Mouse (Mus musculus) left cerebral cortex, adult 8-10 months (tissue): ENCODE results near the gene Elf2. TPM values are rescaled to one million over a fixed set of nuclear protein-coding genes. Genes with fewer than 3 reads are reported as not detected.
A peak's percentile ranks its signal among the peaks of the same experiment; 100 is the strongest.

Experiments
- DNase-seq, 2 experiments: peaks; one replicate each; pipeline ENCODE4 v3.0.0; 2022; ENCODE audit warnings: low spot score in 2 of 2
- total RNA-seq, 4 experiments: library from RNA; stranded (reverse); gene quantifications; 2 replicates each; pipeline ENCODE4 v1.2.4; 2022

Gene Elf2
- total RNA-seq, 4 experiments from 2014 or later, result 57.8 to 67.7 (median 60.8) TPM

DNA sequence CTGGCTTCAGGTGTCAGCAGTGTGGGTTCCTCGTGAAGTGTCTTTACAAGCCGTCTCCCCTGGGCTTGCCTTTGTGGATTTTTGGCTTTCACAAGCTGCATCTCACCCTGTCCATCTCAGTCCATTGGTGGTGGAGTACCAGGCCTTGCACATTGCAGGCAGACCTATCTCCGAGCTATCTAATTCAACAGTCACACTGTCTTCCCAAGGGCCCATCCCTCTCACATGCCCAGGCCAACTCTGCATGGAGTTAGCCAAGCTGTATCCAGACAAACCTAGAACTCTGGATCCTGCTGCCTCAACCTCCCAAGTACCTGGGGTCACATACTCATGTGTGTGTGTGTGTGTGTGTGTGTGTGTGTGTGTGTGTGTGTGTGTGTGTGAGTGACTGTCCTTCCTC is 100.9 kb downstream of the Elf2 start:
- no peak for DNase-seq

DNA sequence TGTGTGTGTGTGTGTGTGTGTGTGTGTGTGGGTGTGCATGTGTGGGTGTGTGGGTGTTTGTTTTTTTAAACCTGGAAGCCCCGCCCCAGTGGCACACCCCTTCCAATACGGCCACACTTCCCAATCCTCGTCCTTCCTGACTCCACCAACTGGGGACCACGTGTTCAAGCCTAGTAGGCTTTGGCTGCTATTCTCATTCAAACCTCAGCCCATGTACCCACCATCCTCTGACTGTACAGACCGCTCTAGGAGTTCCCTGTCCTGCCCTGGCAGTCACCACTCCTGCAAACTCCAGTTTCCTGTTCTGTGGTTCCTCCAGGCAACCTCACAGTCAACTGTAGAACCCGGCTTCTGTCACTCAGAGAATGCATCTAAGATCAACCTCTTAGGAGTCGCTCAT is 101.9 kb downstream of the Elf2 start:
- DNase-seq, result no peak

DNA sequence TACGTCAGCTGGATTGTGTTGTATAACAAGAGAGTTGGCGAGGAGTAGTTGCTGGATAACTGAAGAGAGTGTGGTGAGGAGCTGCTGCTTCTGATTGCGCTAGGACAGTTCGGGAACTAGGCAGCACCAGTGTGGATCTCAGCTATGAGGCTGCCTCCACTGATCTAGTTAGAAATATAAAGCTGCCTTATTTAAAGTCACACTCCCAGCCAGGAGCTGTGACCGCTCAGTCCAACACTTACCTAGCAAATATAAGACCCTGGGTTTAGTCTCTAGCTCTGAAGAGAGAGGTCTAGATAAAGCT is 105.8 kb downstream of the Elf2 start:
- no peak for DNase-seq

DNA sequence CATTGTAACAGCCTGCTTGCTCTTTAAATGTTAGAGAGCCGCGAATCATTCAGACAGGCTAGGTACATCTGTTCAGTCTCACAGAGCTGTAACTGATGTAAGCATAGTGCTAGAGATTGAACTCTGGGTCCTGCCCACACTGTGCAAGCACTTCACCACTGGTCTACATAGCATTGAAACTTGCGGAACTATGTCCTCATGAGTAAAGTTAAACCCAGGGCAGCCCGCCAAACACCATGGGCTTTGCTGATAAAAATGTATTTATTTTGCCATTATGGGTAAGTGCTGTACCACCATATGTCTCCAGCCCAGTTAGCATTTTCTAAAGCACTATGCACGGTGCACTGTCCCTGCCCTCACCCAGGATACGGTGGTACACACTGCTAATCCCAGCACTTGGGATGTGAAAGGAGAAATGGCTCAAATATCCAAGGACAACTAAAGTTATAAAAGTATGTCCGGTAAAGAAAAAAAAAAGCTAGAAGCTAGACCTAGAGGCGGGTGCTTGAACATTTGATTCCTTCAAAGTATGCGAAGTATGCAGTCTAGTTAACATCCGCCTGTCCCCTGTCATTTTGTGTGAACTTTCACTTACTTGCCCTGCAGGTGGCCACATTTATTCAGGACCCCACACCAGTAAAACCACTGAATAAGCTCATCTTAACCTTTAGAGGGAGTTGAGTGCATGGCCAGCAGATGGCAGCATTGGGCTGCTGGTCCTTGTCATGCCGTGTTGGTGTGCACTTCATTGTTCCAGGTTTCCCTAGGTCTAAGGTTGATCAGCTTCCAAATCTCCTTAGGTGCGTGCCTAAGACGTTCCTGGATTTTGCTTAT is 106.3 kb downstream of the Elf2 start:
- peak in 1 of 2 experiments; percentile 55 for DNase-seq

DNA sequence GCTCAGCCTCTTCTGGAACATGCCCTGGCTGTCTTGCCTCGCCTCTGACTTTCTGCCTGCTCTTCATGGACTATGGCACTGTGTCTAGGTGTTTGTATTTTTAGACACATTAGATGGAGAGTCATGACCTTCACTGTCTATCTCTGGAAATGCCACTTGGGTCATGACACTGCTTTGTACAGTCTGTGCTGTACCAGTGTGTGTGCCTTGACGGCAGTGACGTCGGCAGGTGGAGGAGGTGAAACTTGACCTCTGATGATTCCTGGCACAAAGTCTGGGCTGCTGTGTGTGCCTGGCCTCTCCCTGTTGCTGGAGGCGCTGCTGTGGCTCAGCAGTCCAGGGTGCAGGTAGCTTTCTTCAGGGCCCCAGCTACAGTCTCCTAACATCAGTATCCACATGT is 107.0 kb downstream of the Elf2 start:
- no peak for DNase-seq

DNA sequence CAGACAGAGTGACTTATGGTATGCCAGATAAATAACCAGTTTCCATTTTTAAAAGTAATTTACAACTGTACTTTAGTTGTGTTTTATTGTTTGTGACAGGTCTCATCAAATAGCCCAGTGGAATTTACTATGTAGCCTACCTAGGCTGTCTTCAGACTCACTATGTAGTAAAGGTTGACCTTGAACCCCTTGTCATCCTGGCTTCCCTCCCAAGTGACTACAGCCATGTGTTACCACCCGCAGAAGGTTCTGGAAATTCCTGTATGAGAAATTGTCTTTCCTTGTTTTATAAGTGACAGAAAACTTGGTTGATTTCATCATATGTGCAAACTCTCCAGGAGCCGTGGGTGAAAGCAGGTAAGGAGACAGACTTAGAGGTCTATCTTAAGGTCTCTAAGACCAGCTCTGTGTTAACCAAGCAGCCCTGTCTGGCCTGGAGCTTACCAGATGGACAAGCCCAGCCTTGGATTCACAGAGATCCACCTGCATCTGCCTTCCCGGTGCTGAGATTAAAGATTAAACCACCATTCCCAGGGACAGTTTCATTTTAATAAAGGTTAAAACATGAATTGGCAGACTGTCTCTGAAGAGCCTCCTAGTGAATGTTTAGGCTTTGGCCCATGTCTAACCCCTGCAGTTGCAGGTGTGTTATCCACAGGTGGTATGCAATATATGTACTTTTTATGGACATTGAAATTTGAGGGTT is 108.1 kb downstream of the Elf2 start:
- no peak for DNase-seq

DNA sequence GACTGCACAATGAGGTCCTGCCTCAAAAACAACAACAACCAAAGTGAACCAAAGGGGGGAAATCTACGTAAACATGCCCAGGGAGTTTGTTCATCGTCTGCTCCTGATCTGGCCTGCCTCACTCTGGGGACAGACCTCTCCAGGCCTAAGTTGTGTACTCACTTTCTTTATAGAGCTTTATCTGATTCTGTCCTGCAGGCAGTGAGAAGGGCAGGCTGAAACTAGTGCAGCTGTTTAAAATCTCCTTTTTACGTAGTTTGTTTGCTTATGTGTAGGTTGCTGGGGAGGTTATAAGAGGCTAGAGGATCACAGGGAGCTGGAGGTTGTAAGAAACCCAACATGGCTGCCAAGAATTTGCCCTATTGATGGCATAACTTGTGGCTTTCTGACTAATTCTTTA is 109.0 kb downstream of the Elf2 start:
- no peak for DNase-seq

DNA sequence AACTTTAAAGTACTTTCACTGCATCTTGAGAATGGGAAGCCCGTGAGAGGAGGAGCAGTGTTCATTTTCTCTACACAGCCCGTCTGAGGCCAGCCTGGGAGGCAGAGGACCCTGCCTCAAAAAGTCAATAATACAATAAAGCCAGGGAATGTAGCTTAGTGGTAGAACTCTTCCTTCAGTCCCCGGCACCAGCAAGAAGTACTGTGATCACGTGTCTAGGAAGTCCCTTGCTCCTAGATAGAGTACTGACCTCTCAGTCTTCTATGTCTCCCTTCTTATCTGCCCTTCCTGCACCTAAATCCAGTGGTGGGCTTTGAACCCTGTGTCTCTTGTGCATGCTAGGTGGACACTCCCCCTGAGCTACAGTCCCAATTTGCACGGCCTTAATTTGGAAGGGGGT is 109.6 kb downstream of the Elf2 start:
- DNase-seq, result no peak

DNA sequence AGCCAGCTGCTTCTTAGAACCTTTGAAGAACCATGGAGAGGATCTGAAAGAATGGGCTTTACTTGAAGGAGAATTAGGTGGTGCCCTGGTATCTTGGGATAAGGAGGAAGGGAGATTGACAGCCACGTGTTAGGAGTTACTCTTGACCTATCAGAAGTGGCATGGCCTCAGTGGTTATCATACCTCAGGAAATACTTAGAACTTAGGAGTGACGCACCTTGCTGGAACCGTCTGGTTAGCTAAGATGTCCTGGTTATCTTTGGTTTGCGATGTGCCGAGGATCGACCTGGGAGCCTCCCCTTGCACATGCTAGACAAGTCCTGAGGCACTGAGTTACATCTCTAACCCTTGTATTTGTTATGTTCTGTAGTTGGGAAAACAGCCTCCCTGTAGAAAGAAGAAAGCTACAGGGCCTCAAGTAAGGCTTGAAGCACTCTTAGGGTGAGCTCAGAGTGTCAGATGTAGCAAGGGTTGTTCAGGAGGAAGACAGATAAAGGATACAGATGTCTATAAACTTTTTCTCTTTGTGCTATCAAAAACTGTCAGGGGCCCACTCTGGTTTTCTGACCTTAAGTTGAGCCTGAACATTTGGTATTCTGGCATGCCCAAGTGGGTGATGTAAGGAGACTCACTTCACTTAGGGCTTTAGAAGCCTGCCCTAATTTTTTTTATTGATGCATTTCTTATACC is 110.2 kb downstream of the Elf2 start:
- DNase-seq, result no peak

DNA sequence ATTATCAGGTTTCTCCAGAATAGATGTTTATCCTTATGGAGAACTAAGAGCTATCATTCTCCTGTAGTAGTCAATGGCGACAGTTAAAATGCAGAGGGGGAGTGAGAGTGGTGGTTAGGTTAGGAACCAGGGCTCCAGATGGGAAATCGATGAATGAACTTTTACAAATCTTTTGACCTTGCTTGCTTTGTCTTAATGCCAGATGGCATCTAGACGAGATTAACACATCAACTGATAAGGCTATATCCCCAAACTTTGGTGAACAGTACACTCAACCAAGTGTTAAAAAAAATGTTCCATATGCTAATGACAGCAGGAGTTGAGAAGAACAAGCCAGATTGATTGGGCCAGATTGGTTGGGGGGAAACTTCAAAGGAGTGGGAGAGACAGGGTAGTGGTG is 111.2 kb downstream of the Elf2 start:
- no peak for DNase-seq

DNA sequence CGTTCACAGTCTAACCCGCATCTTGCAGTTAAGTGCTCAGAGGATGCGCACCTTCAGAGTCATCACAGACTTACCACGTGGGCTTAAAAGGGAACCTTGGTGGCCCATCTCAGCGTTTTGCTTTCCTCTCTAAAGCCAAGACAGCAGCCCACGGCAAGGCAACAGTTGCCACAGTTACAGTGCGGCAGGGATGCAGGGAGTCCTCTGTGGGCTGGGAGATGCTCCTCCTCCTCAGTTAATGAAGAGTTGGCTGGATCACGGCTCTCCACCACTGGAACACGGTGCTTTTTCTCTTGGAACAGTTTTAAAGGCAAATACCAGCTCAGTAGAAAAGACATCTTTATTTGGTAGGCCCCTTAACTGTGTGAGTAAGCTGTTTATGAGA is 111.7 kb downstream of the Elf2 start:
- peak; percentile 32 to 68 for DNase-seq

DNA sequence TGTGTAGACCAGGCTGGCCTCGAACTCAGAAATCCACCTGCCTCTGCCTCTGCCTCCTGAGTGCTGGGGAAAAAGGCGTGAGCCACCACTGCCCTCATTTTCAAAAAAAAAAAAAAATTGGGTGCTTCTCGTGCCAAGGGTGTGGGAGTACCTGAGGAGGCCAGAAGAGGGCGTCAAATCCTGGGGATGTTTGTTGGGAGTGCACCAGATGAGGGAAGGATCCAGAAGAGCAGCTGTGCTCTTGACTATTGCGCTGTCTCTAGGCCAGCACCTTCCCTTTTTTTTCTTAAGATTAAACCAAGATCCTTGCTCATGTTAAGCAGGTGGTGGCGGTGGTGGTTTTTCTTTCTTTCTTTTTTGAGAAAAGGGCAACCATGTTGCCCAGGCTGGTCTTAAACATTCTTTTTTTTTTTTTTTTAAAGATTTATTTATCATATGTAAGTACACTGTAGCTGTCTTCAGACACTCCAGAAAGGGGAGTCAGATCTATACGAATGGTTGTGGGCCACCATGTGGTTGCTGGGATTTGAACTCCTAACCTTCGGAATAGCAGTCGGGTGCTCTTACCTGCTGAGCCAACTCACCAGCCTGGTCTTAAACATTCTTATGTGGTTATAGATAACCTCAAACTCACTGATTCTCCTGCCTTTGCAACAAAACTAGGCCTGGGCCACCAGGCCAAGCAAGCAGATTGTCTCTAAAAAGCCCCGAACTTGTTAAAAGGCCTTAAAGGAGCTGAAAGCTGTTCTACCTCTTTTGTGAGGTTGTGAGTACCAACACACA is 112.2 kb downstream of the Elf2 start:
- DNase-seq, result no peak

DNA sequence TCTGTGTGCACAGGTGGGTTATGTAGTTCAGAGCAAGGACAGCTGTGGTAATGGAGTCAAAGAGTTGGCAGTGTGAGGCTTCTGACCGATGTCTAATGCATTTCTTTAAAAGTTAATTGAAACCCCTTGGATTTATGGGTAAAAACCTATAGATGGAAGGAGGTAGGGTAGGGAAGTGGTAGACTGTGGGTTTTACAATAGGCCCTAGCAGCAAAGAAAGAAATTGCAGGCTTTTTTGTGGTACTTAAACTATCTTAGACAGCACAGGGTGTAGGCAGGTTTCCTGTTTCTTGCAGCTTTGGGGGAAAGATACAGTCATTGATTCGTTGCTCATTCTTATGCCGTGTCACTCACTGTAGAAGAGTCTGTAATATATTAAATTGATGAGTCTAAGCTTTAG is 113.9 kb downstream of the Elf2 start:
- no peak for DNase-seq

DNA sequence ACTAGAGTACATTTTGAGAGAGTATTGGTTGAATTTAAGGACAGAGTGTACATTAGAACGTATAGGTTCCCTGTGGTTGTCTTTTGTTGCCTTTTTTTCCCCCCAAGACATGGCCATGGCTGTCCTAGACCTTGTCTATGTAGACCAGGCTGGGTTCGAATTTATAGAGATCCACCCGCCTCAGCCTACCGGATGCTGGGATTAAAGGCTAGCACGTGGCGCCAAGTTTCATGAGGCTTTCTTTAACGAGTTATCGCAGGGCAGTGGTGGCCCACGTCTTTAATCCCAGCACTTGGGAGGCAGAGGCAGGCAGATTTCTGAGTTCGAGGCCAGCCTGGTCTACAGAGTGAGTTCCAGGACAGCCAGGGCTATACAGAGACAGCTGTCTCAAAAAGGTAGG is 114.5 kb downstream of the Elf2 start:
- no peak for DNase-seq

DNA sequence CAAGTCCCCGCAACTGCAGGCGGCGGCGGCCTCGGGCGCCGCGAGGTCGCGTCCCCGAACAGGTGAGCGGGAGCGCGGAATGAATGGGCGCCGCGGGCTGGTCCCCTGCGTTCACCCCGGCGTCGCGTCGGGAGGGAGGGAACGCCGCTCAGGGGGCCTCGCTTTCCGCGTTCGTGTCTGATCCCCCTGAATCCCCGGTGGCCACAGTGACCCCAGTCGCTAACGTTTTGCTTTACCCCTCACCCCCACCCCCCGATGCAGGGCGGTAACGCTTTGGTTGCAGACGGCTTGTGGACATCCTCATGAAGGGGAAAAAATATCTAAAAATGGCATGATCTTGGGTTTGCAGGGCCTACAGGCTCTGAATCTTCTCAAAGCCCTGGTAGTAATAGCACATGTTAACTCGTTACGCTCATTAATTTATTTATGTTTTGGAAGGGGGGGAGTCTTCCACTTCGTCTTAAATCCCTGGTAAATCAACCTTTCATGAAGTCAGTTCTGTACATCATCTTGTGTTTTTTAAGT is 115.2 kb downstream of the Elf2 start:
- DNase-seq, result no peak

DNA sequence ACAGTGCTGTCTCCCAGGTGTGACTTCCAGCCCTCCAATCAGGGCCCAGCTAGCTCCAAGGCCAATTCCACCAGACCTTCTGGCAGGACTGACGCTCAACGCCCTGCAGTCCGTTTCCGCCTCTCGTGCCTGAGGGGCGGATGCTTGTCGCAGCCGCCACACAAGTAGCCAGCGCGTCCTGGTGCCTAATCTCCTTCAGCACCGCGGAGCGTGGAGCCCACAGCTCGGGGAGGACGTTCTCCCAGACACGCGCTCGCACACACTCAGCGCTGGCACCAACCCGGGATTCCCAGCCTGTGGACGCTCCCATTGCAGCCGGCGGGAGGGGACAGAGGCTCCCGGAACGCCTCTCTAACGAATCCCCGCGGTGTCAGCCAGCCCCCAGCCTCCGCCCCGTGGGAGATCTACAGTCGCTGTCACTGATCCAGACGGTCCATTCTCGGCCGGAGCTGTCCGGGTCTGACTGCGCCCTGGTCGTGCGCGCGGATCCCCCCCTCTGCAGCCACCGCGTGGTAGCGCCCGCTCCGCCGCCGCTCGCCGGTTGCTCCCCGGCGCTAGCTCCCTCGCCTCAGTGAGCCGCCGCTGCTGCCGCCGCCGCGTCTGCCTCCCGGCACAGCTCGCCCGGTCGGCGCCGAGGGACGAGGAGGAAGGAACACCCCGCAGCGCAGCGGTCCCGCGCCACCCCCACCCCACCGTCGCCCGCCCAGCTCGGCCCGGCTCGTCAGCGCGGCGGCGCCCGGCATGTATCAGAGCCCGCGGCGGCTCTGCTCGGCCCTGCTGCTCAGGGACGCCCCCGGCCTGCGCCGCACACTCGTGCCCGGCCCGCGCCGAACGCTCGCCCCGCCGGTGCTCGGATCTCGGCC is 115.9 kb downstream of the Elf2 start, which contains the start of gene Noct:
Noct (plus strand) TSS at position 85 of the 863 bp plus-strand sequence.
- DNase-seq, result peak; percentile 84 to 87

DNA sequence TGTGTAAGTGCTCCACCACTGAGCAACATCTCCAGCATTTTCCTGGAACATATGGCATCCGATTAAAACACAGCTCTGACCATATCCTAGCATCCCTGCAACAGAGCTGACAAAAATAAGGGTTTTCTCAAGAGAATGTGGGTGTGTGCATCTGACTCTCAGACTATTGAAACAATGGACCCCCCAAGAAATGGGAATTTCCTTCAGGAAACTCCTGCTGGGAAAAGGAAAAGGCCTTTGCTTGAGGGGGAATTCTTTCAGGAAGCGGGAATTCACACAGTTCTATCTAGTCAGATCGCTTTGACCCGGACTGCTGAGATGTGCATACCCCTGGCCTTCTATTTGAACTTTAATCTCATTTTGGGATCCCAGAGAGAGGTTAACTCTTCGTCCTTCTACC is 116.9 kb downstream of the Elf2 start:
- DNase-seq, result no peak

DNA sequence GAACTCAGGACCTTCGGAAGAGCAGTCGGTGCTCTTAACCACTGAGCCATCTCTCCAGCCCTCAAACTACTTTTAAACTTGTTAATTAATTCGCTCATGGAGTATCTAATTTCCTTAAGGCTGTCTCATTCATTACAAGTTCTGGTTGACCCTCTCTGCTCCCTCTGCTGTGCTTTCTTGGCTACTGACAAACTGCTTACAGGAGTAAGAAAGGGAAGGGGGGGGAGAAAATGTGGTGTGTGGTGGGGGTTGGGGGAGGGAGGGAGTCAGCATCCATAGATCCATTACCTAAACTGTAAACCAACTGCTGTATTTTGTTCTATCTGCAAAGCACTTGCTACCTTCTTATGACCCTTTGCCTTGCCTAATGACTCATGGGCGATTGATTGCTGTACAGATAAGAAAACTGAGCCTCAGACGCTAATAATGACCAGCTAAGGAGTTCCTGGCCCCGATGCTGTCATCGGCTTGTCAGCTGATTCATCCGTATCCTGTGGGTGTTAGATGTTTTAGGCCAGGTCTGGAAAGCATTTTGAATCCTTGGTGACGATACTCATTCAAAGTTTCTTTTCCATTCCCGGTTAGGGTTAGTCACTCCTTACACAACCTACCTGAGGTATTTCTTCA is 117.5 kb downstream of the Elf2 start:
- DNase-seq, result no peak

DNA sequence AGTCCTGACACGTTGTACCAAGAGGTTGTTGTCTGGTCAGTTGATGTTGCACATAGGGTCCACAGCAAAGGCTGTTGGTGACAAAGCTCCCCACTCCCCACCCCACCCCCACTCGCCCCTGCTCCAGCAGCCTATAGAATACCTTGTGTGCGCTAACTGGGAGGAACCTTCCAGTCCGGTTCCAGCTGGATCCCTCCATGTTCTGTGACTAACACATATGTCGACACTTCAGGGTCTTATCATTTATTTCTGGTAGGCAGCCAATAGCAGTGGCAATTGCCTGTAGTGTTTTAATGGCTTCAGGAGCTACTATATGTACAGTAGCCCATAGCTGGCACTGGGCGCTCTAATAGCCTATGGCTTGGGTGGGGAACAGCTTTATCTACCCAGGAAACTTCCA is 118.2 kb downstream of the Elf2 start:
- DNase-seq, result no peak

DNA sequence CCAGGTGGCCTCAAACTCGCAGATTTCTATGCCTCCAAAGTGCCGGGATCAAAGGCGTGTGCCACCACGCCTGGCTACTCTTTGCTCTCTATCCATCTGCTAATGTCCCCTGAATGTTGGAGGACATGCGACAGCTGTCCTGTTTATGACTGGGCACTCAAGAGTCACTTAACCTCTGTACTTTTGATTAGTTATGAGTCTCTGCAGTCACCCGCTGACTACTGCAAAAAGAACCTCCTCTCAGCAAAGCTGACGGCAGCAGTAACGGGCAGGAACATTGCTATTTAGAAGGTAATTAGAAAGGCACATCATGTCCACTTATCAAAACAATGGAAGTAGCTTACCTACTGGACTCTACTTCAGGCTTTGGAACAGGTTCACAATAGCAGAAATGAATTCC is 118.6 kb downstream of the Elf2 start:
- DNase-seq, result no peak
